Mouse (Mus musculus): ENCODE data around the gene Ltb.

The Ltb gene

DNA sequence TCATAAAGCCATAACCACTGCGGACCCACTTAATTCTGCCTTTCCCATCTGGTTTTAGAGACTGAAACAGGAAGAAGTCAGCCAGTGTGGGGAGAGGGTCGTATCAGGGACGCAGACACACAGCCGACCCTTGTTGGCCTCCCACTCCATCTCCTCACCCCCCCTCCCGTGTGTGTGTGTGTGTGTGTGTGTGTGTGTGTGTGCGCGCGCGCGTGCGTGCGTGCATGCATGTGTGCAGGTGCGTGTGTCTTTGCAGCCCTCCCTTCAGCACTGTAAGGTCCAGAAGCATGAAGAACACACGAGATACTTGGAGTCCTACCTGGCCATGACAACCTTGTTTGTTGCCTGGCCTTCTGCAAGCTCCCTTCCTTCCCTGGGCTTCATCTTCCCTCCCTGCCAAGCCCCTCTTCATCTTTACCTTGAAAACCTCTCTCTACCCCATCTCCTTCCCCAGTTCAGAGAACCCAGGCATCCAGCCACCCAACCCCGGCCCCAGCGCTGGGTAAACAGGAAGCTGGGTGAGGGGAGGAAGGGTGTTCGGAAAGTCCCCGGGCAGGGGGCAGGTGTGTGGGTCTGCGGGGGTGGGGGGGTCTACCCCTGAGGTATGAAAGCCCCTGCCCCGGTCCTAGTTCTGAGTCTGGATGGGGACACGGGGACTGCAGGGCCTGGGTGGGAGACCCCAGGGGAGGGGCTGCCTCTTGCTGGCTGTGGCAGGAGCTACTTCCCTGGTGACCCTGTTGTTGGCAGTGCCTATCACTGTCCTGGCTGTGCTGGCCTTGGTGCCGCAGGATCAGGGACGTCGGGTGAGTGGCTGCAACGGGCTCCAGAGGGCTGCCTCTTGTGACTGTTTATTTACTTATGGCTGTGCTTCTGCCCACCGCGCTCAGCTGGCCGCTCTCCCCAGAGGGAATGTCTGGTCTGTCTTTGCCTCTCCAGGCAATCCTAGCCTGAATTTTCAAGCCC lies at the start of gene Ltb:
Gene Ltb (plus strand): TSS at position 559 of the 963 bp plus-strand sequence.
- DNase-seq (ENCODE audit: low read depth, low spot score): peak; percentile 96

DNA sequence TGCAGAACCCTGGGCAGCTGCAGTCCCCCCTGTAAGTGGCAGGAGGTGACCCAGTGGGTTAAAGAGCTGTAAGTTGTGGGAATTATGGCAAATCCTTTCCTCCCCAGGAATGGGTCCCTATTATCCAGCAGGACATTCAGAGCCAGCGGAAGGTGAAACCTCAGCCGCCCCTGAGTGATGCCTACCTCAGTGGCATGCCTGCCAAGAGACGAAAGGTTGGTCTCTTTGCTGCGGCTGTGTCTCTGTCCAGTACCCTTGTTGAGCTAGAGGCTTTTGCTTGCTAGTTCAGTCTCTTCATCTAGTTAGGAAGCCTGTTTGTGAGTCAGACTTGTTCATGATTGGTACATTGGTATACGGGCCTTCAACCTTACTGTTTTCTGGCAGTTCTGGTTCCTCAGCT lies 48.1 kb upstream of the Ltb start:
- DNase-seq (ENCODE audit: low read depth, low spot score): no peak

DNA sequence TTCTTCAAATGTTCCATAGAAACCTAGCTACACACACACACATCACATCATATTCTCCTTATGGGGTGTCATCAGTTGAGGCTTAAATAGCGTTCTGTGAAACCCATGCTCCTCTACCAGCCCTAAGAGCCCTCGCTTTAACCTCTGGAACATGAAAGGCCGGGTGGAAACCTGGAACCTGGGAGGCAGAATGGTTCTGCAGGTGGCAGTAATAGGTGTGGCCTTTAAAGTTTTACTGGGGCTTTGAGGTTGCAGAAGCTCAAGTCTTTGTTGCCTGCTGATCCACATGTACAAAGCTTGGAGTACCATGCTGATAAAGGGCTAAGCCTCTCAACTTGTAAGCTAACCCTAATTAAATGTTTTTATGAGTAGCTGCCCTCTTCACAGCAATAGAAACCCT lies 46.9 kb upstream of the Ltb start:
- no peak for DNase-seq (ENCODE audit: low read depth, low spot score)

DNA sequence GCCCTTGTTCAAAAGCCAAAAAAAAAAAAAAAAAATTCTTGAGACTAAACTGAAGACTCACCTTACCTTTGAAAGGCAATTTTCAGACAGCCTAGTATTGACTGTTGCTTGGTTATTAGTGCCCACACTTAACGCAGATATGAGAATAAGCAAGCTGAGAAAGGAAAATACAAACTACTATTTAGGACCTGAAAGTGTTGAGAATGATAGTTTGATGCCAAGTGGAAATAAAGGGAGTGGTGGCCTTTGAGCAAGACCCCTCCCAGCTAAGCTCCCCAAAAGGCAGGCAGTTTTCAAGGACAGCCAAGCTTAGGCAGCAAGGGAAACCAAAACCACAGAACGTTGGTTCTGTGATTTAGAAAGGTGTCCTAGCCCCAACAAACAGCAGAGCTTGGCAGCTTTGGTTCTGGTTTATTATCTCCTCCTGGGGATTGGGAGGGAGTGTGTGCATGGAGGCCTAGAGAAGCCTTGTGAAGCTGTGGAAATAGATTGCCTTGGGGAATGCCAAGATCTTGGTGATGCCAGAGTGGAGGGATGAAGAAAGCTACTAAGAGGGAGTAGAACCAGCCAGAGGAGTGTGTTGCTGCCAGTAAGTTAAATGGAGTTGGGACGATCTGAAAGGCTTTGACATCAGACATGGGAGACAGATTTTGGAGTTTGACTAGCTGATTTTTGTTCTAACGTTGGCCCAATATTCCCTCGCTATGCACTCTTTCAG lies 46.2 kb upstream of the Ltb start:
- DNase-seq (ENCODE audit: low read depth, low spot score): no peak

DNA sequence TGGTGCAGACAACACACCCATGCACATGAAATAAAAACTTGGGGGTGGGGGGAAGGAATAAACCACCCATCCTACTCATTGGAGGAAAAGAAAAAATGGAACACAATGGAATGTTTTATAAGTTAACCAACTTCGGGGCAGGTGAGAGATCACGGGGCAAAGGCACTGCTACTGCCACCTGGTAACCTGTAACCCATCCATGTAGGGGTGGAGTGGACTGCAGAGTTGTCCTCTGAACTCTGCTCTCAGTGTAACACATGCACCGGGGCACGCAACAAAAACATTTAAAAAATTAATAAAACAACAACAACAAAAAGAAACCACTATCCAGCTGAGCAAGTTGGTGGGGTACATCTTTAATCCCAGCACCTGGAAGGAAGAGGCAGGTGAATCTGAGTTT lies 42.1 kb upstream of the Ltb start:
- DNase-seq (ENCODE audit: low read depth, low spot score): no peak

- DNase-seq (ENCODE audit: low read depth, low spot score): no peak
Measured at GRCm38 (mm10) chr17:35153077-35153476, 41.2 kb upstream of the Ltb start.

GRCm38 (mm10) chr17:35153931-35154330 lies 40.3 kb upstream of the Ltb start:
- no peak for DNase-seq (ENCODE audit: low read depth, low spot score)

- no peak for DNase-seq (ENCODE audit: low read depth, low spot score)
Measured at GRCm38 (mm10) chr17:35154616-35155015, 39.6 kb upstream of the Ltb start.

GRCm38 (mm10) chr17:35155451-35155850 lies 38.8 kb upstream of the Ltb start:
- no peak for DNase-seq (ENCODE audit: low read depth, low spot score)

DNA sequence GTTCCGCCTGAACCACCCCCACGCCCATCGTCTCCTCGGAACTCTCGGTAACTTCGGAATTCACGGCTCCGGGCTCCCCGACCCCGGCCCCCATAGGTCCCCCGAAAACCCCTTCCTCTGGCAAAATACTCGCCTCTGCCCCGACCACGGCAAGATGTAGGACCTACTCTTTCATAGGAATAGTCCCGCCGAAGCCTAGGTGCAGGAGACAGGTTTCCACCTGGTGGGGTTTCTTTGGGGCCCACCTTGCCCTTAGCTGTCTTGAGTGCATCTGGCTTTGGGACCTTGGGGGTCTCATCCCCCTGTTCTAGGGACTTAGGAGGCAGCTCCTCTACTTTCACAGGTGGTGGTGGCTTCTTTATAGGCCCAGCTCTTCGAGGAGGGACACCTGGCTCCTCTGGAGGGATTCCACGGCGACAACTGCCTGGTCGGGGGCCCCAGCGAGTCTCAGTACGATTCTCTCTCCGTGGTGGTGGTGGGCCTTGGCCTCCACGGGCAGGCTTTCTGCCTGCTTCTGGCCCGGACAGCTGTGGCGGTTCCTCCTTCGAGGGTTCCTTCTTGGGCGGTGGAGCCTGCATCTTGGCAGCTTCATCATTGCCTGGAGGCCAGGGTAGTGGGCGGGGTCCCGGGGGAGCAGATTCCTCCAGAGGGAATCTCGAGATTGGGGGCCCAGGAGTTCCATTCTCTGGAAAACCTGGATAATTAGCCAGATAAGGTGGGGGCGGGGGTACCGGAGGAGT lies 37.6 kb upstream of the Ltb start:
- no peak for DNase-seq (ENCODE audit: low read depth, low spot score)

GRCm38 (mm10) chr17:35157254-35157653 lies 37.0 kb upstream of the Ltb start:
- DNase-seq (ENCODE audit: low read depth, low spot score): no peak

DNA sequence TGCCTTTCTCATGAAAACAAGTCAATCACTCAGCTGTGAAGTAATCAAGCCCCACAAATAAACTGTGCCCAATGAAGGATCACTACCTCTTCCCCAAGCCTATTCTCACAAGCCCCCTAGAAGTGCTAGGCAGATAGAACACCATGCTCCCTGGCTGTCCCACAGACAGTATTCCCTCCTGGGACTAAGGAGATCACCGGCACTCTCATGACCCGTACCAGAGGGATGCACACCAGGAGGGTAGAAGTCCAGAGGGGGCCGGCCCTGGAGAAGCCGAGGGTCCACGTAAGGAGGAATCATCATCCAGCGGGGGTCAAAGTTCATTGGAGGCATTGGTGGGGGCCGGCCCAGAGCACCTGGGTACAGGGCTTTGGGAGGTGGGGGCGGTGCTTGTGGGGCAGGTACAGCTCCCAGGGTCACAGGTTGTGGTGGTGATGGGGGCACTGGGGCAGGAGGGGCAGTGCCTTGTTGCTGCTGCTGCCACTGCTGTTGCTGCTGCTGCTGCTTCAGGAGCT lies 36.5 kb upstream of the Ltb start:
- no peak for DNase-seq (ENCODE audit: low read depth, low spot score)

GRCm38 (mm10) chr17:35158850-35159593 lies 35.2 kb upstream of the Ltb start:
- no peak for DNase-seq (ENCODE audit: low read depth, low spot score)

DNA sequence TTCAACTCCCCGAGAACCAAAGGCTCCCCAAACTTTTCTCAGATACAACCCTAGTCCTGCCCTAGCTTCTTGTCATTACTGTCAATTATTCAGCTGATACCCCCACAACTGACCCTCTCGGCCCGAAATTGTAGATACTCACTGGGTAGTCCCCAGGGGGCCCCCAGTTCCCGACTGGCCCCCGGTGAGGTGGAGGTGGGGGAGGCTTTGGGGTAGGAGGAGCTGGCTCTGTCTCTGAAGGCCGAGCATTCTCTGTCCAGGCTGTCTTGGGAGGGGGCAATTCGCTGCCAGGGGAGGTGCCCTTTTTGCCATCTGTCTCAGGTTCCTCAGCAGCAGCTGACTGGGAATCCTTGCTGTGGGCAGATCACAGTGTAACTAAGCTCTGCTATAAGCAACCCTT lies 34.6 kb upstream of the Ltb start:
- no peak for DNase-seq (ENCODE audit: low read depth, low spot score)

GRCm38 (mm10) chr17:35161421-35161820 lies 32.8 kb upstream of the Ltb start:
- no peak for DNase-seq (ENCODE audit: low read depth, low spot score)

DNA sequence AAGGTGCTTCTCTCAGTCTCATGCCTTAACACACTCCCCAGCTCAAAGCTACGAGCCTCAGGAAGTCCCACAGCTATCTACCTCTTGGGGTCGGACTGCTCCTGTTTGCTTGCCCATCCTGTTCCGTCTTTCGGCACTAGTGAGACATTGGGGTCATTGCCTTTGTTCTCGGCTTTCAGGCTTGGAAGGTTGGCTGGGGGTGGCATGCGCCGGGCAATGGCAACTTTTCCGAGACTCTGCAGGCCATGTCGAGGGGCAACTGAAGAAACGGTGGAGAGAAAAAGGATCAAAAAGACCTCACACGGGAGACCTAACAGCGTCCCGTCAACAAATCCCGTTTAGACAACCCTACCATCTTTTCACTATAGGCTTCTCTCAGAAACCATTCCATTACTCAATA lies 32.1 kb upstream of the Ltb start:
- DNase-seq (ENCODE audit: low read depth, low spot score): no peak

- no peak for DNase-seq (ENCODE audit: low read depth, low spot score)
Measured at GRCm38 (mm10) chr17:35162730-35163129, 31.5 kb upstream of the Ltb start.

- DNase-seq (ENCODE audit: low read depth, low spot score): no peak
Measured at GRCm38 (mm10) chr17:35163326-35164081, 30.7 kb upstream of the Ltb start.

- peak; percentile 33 for DNase-seq (ENCODE audit: low read depth, low spot score)
Measured at GRCm38 (mm10) chr17:35164218-35164567, 30.0 kb upstream of the Ltb start.
